Mouse (Mus musculus): Measurements from ENCODE around the gene Gys1.
"Not testable (repeated sequence)": the region's sequence is repeated elsewhere in the genome, so short reads cannot be mapped to it uniquely, and the experiment has no call there.

Gene Gys1

DNA sequence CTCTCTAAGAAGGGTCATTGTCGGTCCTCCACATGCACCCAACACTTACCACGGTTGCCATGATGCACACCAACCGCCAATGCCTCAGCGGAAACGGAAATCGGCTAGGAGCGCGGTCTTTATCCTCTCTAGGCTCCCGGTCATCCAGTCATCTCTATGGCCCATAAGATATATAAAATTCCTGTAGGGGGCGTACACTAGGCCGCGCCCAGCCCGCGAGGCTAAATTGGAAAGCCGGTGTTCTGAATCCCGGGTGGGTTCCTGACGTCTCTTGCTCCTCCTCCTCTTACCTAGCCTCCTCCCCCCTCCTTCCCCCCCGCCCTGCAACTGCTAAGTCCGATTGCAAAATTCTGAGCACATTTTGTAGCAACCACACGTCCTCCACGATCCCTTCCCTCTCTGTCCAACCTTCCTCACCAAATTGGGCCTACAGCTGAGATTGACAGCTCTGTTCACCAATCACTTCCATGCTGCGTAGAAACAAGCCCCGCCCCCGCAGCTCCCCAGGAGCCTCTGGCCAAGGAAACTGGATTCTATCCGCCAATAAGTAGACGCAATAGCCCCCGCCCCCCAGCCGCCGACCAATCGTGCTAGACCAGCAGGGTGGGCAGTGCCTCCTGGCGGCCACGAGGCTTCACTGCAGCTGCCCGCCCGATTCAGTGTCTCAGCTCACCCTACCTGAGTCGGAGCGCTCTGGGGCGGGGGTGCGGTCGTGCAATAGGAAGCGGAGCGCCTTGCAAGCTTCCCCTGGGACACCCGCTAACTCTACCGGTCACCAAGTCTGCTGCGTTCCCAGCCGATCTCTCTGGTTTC, at the start of gene Gys1:
Gene Gys1, plus strand, starts transcription at position 642 of the 813 bp plus-strand sequence.
- DNase-seq (ENCODE audit: low read depth, low spot score) = peak; percentile 100

DNA sequence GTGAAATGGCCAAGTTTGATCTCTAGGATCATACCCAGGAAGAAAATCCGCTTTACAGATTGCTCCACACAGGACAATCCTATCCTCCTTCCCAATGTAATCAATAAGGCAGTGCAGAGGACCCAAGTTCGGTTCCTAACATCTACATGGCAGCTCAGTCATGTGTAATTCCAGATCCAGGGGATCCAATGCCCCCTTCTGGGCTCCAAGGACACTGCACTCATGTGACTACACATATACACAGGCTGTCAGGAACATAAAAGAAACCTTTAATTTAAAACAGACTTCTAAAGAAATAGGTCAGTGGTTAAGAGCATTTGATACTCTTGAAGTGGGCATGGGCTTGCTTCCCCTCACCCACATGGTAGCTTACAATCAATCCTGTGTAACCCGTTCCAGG, 48.6 kb upstream of the Gys1 start:
- DNase-seq (ENCODE audit: low read depth, low spot score) = no peak

DNA sequence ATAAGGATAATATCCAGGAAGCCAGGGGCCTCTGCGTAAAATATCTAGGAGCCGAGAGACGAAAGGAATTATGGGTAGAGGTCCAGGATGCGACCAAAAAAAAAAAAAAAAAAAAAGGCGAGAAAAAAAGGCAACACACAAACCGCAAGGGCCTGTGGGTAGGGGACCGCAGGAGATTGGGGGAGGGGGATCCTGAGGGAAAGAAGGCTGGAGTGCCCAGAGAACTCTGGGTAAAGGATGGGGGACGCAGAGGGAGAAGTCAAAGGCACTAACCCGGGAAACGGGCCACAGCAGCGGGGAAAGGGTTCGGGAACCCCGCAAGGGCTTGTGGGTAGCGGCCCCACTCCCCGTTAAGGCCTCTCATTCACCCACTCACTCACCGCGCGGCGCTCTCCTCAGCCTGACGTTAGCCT, 39.5 kb upstream of the Gys1 start:
- DNase-seq (ENCODE audit: low read depth, low spot score) = peak; percentile 71

DNA sequence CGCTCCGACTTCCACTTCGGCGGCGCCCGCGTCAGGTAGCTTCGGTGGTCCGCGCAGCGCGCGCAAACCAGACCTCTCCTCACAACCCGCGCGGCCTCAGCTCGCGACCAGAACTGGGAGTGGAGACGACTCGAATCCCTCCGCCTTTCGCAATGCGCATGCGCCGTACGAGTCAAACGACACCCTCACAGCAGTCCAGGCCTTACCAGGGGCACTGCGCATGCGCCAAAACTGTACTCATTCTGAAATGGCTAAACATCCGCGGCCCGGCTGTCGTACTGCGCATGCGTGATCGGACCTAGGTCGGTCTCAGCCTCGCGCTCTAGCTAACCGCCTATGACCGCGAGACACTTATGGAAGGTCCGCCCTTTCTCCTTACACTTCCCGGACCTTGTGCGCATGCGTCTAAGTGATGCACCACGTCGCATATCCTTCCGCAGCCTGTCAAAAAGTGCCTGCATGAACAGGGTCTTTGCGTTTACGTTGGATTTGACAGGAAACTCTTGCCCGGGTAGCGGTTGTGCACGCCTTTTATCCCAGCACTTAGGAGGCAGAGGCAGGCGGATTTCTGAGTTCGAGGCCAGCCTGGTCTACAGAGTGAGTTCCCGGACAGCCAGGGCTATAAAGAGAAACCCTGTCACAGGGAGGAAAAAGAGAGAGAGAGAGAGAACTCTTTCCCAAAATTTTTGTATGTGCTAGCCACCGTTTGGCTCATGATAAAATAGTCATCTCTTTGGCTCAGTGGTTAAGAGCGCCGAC, 38.9 kb upstream of the Gys1 start, which contains the start of gene Snrnp70:
Gene Snrnp70, minus strand, starts transcription at position 165 of the 759 bp plus-strand sequence.
- peak; percentile 100 for DNase-seq (ENCODE audit: low read depth, low spot score)

DNA sequence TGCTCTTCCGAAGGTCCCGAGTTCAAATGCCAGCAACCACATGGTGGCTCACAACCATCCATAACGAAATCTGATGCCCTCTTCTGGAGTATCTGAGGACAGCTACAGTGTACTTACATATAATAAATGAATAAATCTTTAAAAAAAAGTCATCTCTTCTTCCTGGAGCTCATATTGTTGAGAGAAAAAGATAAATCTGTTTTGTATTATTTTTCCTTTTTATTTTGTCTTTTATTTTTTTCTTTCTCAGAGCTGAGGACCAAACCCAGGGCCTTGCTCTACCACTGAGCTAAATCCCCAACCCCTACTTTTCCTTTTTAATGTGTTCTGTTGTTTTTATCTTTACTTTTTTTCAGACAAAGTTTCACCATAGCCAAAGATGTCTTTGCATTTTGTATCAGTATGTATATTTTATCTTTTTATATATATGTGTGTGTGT, 38.3 kb upstream of the Gys1 start:
- not testable (repeated sequence) for DNase-seq (ENCODE audit: low read depth, low spot score)

DNA sequence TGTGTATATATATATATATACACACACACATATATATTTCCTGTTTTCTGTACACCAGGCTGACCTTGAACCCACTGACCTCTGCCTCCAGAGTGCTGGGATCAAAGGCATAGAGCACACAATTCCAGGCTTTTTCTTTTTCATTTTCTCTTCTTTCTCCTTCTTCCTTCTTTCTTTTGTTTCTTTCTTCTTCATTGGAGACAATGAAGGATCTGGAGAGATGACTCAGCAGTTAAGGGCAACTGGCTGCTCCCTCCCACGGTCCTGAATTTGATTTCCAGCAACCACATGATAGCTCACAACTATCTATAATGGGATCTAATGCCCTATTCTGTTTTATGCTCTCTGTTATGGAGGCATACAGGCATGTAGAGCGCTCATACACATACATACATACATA, 37.9 kb upstream of the Gys1 start:
- DNase-seq (ENCODE audit: low read depth, low spot score) = no peak

DNA sequence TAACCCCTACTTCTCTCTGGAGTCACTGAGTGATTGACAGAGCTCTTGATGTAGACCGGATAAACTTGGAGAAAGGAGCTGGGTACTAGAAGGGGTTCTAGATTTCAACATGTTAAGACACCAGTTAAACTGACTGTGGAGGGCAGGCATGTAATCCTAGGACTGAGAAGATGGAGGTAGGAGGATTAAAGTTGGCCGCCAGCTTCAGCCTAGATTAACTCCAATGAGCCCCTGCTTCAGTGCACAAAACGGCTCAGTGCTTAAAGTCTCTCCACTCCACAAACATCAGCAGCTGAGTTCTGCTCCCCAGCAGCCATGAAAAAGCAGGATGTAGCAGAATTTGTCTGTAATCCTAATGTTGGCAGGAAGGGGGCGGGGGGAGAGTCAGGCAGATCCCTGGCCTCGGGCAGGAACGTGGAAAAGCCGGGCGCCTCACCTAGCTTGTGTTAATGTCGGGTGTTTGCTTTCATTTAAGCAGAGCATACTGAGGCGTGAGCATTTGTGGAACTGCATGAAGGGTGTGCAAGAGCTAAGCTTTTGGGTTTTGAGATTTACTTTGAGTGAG, 33.0 kb upstream of the Gys1 start:
- DNase-seq (ENCODE audit: low read depth, low spot score) = no peak

DNA sequence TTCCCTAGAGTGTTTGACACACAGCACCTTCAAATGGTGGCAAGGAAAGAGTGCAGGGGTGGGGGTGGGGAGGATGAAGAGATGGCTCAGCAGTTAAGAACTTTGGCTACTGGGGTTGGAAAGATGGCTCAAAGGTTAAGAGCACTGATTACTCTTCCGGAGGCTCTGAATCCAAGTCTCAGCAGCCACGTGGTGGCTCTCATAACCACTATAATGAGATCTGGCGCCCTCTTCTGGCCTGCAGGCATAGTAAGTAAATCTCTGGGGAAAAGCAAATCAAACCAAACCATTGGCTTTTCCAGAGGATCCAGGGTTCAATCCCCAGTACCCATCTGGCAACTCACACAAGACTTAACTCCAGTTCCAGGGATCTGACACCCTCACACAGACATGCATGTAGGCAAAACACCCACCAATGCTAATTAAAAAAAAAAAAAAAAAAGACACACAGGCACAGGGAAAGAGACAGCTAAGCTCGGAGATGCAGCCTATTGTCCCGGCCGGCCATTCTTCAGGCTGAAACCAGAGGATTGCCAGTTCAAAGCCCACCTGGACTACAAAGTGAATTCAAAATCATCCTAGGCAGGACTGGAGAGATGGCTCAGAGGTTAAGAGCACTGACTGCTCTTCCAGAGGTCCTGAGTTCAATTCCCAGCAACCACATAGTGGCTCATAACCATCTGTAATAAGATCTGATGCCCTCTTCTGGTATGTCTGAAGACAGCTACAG, 30.9 kb upstream of the Gys1 start:
- no peak for DNase-seq (ENCODE audit: low read depth, low spot score)

DNA sequence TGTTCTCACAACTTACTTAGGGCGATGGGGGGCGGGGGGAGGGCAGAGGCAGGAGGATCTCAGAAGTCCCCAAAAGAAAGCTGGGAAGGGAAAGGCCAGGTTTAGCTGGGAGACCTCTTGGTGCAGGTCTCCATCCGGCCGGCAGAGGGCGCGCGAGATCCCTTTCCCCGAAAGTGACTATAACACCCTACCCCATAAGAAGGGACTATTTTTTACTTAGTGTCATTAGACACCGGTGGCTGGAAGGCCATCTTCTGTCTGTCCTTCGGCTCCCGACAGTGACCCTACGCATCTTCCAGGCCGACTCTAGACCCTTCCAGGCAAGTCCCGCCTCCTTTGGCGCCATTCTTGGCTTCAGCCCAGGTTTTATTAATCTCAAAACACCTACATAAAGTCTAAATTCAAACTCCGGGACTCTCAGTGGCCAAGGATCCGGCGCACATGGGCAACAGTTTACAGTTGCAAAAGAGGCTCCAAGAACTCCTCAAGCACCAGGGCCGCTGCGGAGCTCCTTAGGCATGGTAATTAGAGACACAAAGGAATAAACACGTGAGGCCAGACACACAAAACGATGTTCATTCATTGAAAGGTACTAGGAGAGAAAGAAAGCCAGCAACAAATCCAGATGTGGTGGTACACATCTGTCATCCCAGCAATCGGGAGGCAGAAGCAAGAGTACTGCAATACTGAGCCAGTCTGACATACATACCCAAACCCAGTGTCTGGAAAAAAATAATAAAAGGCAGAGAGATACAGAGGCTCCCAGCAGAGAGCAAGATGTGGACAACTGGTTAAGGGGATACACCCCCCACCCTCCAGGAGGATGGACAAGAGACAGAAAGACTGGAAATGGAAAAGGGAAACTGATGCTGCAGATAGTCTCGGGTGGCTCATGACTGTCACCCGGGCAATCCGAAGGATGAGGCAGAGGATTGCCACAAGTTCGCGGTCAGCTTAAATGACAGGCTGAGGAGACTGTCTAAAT, 29.3 kb upstream of the Gys1 start, which contains the start of gene Kcna7:
Gene Kcna7, plus strand, starts transcription at position 563 of the 985 bp plus-strand sequence.
- no peak for DNase-seq (ENCODE audit: low read depth, low spot score)

DNA sequence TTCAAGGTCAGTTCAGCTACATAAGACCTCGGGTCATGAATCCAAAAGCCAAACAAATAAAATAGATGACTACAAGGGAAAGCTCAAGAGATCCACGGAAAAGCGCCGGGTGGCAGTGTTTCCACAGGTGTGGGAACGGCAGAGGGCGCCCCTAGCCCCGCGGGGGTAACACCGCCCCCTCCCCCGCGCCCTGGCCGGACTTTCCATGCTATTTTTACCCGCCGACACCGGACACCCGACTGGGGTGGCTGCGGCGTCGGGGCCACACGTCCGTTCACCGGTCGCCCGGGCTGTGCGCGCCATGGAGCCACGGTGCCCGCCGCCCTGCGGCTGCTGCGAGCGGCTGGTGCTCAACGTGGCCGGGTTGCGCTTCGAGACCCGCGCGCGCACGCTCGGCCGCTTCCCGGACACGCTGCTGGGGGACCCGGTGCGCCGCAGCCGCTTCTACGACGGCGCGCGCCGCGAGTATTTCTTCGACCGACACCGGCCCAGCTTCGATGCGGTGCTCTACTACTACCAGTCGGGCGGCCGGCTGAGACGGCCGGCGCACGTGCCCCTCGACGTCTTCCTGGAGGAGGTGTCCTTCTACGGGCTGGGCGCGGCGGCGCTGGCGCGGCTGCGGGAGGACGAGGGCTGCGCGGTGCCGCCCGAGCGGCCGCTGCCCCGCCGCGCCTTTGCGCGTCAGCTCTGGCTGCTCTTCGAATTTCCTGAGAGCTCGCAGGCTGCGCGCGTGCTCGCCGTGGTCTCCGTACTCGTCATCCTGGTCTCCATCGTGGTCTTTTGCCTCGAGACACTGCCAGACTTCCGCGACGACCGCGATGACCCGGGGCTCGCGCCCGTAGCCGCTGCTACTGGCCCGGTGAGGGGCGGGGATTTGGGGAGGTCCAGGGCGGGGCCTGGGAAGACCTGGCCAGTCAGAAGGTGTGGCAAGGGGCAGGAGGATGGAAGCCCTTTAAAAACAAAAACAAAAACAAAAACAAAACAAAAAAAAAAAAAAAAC, 28.2 kb upstream of the Gys1 start:
- no peak for DNase-seq (ENCODE audit: low read depth, low spot score)

DNA sequence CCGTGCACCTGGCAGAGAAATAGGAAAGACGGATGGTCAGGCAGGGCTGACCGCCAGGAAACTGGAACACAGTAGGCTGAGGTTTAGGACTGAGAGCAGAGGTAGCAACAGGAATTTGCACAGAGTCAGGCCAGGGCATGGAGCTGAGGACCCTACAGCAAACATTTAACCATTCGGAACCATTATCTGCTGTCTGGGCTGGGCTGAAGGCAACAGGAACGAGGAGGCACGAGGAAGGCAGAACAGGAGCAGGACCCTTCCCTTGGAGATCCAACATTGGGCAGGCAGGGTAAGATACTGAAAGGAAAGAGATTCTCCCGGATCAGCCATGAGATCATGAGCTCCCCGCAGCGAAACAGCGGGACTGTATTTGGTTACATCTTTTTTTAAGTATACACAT, 26.8 kb upstream of the Gys1 start:
- no peak for DNase-seq (ENCODE audit: low read depth, low spot score)

DNA sequence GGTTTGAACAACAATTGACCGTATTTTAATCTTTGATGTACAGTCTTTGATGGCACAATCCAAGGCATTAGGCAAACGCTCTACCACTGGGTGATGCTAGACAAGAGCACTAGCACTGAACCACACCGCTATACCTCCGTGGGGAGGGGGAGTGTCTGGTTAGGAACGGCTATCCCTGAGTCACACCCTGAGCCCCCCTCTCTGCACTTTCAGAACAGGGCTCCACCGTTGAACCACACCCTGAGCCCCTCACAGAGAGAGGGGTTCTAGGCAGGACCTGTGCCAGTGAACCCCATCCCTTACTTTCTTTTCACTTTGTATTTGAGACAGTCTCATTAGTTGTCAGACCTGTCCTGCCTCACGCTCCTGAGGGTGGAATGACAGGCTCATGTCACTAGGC, 26.3 kb upstream of the Gys1 start:
- DNase-seq (ENCODE audit: low read depth, low spot score) = no peak

DNA sequence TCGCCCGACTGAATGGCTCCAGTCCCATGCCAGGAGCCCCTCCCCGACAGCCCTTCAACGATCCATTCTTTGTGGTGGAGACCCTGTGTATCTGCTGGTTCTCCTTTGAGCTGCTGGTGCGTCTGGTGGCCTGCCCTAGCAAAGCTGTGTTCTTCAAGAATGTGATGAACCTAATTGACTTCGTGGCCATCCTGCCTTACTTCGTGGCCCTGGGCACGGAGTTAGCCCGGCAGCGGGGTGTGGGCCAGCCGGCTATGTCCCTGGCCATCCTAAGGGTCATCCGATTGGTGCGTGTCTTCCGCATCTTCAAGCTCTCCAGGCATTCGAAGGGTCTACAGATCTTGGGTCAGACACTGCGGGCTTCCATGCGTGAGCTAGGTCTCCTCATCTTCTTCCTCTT, 25.7 kb upstream of the Gys1 start:
- no peak for DNase-seq (ENCODE audit: low read depth, low spot score)

DNA sequence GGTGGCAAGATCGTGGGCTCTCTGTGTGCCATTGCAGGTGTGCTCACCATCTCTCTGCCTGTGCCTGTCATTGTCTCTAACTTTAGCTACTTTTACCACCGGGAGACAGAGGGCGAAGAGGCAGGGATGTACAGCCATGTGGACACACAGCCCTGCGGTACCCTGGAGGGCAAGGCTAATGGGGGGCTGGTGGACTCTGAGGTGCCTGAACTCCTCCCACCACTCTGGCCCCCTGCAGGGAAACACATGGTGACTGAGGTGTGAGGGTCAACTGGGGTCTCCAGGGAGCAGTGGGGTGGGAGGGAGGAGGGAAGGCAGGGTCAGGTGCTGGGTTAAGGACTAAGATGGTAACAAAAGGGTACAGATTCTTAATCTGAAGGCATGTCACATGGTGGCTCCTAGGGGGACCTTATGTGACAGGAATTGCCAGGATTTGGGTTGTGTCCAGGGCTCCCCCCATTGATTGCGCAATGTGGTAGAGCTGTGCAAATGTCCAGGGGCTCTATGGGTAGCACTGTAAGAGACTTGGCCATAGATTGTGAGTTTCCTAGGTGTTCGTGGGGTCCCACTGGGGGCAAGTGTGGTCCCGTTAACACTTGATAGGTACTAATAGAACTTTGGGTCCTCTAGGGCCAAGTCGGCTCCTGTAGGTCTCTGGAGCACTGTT, 25.0 kb upstream of the Gys1 start:
- DNase-seq (ENCODE audit: low read depth, low spot score) = no peak

DNA sequence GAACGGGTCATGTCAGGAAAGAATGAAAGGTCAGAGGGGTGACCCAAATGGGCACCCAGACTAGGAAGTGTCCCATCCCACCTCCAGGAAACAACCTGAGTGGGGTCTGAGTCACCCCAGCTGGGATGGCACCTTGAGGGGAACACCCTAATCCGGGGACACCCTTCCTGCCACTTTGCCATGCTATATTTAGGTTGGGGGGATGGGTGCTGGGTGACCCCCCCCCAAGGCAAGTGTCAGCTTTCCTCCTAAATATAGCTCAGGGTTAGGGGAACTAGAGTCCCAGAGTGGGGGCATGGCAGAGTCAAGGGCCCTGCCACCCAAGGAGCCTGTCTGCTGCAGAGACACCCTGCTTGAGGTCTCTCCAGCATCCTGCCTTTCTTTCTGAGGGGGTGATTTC, 22.2 kb upstream of the Gys1 start:
- DNase-seq (ENCODE audit: low read depth, low spot score) = no peak

DNA sequence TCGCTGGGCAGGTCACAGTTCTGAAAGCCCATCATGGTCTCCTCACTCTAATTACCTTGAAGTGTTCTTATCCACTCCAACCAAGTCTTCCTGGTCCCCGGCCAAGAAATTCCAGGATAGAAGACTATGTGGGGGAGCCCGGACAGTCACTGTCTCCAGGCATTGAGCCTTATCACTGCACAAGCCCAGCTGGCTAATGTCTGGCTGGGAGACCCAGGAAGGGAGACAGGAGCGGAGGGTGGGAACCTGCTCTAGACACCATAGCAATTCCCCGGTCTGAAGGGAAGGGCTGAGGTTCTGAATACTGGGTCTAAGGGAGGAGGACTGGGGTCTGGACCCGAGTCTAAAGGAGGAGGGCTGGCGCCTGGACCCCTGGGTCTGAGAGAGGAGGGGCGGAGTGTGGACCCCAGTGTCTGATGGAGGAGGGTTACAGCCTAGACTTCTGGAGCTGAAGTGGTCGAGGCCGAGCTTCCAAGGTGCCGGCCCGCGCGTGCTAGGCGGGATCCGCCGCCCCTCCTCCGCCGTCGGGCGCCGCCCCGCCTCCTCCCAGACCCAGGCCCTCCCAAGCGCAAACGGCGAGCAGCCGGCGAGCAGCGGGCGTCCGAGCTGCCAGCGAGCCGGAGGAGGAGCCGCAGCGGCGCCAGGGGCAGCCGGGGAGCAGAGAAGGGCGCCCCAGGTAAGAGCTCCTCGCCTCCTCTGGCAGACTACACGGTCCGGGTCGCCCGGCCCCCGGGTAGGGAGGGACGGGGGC, 21.4 kb upstream of the Gys1 start, which contains the start of gene Ntf5:
Gene Ntf5, plus strand, starts transcription at position 583 of the 751 bp plus-strand sequence.
- DNase-seq (ENCODE audit: low read depth, low spot score) = no peak

DNA sequence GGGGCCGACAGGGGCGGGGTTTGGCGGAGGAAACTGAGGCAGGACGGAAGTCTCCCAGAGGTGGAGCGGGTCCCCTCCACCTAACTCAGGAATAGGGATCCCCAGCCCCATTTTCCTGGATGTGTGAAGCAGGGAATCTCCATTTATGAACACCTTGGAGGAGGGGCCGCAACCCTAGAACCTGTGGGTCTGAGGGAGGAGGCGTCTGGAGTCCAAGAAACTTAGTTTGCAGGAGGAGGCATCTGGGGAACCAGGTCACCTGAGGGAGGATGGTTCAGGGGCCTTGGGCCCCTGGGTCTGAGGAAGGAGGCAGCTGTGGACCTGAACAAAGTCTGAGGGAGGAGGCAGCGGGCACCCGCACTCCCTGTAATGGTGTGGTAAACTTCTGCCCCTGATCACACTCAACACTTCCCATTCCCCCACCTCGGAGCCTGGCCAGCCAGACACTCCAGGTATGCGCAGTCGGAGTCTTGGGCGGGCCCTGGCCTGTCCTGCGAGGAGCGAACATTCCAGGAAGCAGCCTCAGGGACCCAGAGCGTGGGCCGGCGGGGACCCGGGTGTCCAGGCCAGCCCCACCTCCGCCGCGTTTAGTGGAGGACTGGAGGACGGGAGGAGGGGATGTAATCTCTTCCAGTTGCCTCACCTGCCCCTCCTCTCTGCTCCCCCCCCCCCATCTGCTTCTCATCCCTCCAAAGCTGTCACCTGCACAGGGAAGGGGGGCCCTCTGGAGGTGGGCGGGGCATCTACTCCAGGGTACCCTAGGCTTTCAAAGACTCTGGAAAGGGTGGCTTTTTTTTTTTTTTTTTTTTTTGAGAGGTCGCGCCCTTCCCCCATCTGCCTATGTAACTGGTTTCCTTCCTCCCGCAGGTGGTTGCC, 20.5 kb upstream of the Gys1 start:
- DNase-seq (ENCODE audit: low read depth, low spot score) = no peak

Measured in brain, embryonic 18.5 days (tissue).